8 mouse cellular contexts compared by ENCODE assay signal in the genomic region with DNA sequence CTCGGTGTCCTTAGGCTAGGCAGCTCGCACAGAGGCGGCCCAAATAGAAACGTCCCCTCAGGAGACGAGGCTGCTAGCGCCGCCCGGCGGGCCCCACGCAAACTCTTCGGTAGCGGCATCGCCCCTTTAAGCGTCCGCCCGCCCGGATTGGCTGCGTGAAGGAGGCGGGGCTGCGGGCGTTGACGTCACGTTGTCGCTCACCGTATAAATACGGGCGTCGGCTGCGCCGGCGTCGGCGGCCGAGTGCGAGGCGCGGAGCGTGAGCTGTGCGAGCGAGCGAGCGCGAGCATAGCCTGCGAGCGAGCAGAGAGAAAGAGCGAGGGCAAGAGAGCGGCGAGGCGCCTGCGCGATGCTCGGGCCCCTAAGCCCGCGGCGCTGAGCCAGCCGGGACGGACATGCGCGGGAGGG. TPM values are rescaled to one million over a fixed set of nuclear protein-coding genes. Genes with fewer than 3 reads are reported as not detected.
DNase-seq lines count a peak whose midpoint lies in the region; ATAC-seq and TF ChIP-seq lines count a peak whose summit lies in the region.

No protein-coding gene starts in this region.

- H3K4me1 ChIP-seq in cerebellum, adult 2 months (ENCODE audit: control insufficient read depth, insufficient read depth, low read length), result no peaks in the 10 kb centered on the region; the same call in 1 of the 2 replicates
- peaks cover 2% of the 10 kb centered on the region; the same call in 1 of the 2 replicates for H3K4me1 ChIP-seq in hindbrain, embryonic 11.5 days (replicated peaks; ENCODE audit: control insufficient read depth, insufficient read depth, low read length)
- peaks cover 34% of the 10 kb centered on the region for H3K4me1 ChIP-seq in lung, embryonic 16.5 days (replicated peaks; ENCODE audit: control insufficient read depth, insufficient read depth, low read length)

- DNase-seq in MN1 (ENCODE audit: low spot score), result peak; percentile 97
- peak; percentile 95 to 97 for DNase-seq in cerebellum, adult 2 months
- peak; percentile 85 to 96 for DNase-seq in frontal cortex, adult 2 months (ENCODE audit: extremely low spot score in 1 of 2, low spot score in 1 of 2)
- peak; percentile 99 for DNase-seq in hindbrain, embryonic 11.5 days (ENCODE audit: low spot score)
- peak; percentile 93 for DNase-seq in layer of hippocampus, adult 9-11 months
- DNase-seq in ovary, postnatal 10 days (ENCODE audit: low spot score), result peak; percentile 96
- DNase-seq in thymus, postnatal 0 days (ENCODE audit: low spot score), result peak; percentile 97

- peak overlapping the region; percentile 86 for H3K9ac ChIP-seq in hindbrain, embryonic 11.5 days (ENCODE audit: low read depth, low read length)
- H3K9ac ChIP-seq in lung, embryonic 16.5 days (ENCODE audit: low read length), result peak overlapping the region; percentile 97

- no peaks in the 10 kb centered on the region for H3K36me3 ChIP-seq in hindbrain, embryonic 11.5 days (ENCODE audit: control insufficient read depth, insufficient read depth, low read length)
- H3K36me3 ChIP-seq in lung, embryonic 16.5 days (ENCODE audit: control insufficient read depth, insufficient read depth, low read length), result no peaks in the 10 kb centered on the region

- no peaks in the 10 kb centered on the region for H3K27me3 ChIP-seq in cerebellum, adult 2 months (ENCODE audit: control insufficient read depth, insufficient read depth, low read length)
- H3K27me3 ChIP-seq in hindbrain, embryonic 11.5 days (ENCODE audit: control insufficient read depth, insufficient read depth, low read length), result no peaks in the 10 kb centered on the region
- no peaks in the 10 kb centered on the region for H3K27me3 ChIP-seq in lung, embryonic 16.5 days (ENCODE audit: control insufficient read depth, insufficient read depth, low read depth, low read length)

- peak; percentile 30; the same call in 1 of the 2 replicates for TF ChIP-seq CTCF in cerebellum, adult 2 months (IDR thresholded peaks at IDR 0.05; ENCODE audit: borderline replicate concordance, insufficient read depth, low read depth, low read length)

- no peaks in the 10 kb centered on the region for H3K9me3 ChIP-seq in hindbrain, embryonic 11.5 days (ENCODE audit: control insufficient read depth, low read length)
- no peaks in the 10 kb centered on the region for H3K9me3 ChIP-seq in lung, embryonic 16.5 days (ENCODE audit: control insufficient read depth, low read length)

- H3K4me2 ChIP-seq in hindbrain, embryonic 11.5 days (replicated peaks; ENCODE audit: low read depth, low read length), result peak overlapping the region; percentile 64
- peak overlapping the region; percentile 67 for H3K4me2 ChIP-seq in lung, embryonic 16.5 days (ENCODE audit: low read depth, low read length)

- ATAC-seq in hindbrain, embryonic 11.5 days (ENCODE audit: low FRiP score), result peak; percentile 97
- peak; percentile 89 for ATAC-seq in lung, embryonic 16.5 days (ENCODE audit: low read depth)

- H3K27ac ChIP-seq in cerebellum, adult 2 months (ENCODE audit: insufficient read depth, low read length), result peak overlapping the region; percentile 52; the same call in 1 of the 2 replicates
- peak overlapping the region; percentile 99 for H3K27ac ChIP-seq in hindbrain, embryonic 11.5 days (ENCODE audit: low read depth, low read length)
- H3K27ac ChIP-seq in lung, embryonic 16.5 days (ENCODE audit: low read length), result peak overlapping the region; percentile 98

- peak; percentile 100 for TF ChIP-seq POLR2A in cerebellum, adult 2 months (IDR thresholded peaks at IDR 0.05; ENCODE audit: borderline replicate concordance, insufficient read depth, low read length)

- under 1% methylated on average over 59 of the region's 59 CpGs for WGBS in cerebellum, adult 2 months
- WGBS in hindbrain, embryonic 11.5 days, result under 1% methylated on average over 59 of the region's 59 CpGs
- whole genome bisulfite sequencing in lung, embryonic 16.5 days, result under 1% methylated on average over 54 of the region's 59 CpGs

- peak overlapping the region; percentile 74 for H3K4me3 ChIP-seq in cerebellum, adult 2 months (replicated peaks; ENCODE audit: insufficient read depth, low read depth, low read length)
- peak overlapping the region; percentile 78 for H3K4me3 ChIP-seq in hindbrain, embryonic 11.5 days (ENCODE audit: low read depth, low read length)
- H3K4me3 ChIP-seq in lung, embryonic 16.5 days (ENCODE audit: low read length), result peak overlapping the region; percentile 88

RNA-seq across cellular contexts. Expression of a gene that starts 1.1 kb away (rescaled TPM):
- 30.0 and 32.4 TPM in 2 replicates for polyA plus RNA-seq in cerebellum, adult 2 months (2012; rRNA removed)
- 21.6 and 22.3 TPM in 2 replicates for polyA plus RNA-seq in frontal cortex, adult 2 months (2012; rRNA removed)
- 34.0 and 36.7 TPM in 2 replicates for polyA plus RNA-seq in hindbrain, embryonic 11.5 days (2014; fragmentation: Nextera tagmentation; extraction: Ambion mirVana)
- 44.3 and 46.3 TPM in 2 replicates for polyA plus RNA-seq in lung, embryonic 16.5 days (2015; fragmentation: Nextera tagmentation; extraction: Ambion mirVana)
- polyA plus RNA-seq in thymus, postnatal 0 days (2015; fragmentation: Nextera tagmentation; extraction: Ambion mirVana), result 15.7 and 16.7 TPM in 2 replicates

RNA-seq across cellular contexts. Expression of a gene that starts 59.4 kb away (rescaled TPM):
- 362 and 384 TPM in 2 replicates for polyA plus RNA-seq in cerebellum, adult 2 months (2012; rRNA removed)
- 306 and 313 TPM in 2 replicates for polyA plus RNA-seq in frontal cortex, adult 2 months (2012; rRNA removed)
- polyA plus RNA-seq in hindbrain, embryonic 11.5 days (2014; fragmentation: Nextera tagmentation; extraction: Ambion mirVana), result 406 and 416 TPM in 2 replicates
- 403 and 411 TPM in 2 replicates for polyA plus RNA-seq in lung, embryonic 16.5 days (2015; fragmentation: Nextera tagmentation; extraction: Ambion mirVana)
- 509 and 526 TPM in 2 replicates for polyA plus RNA-seq in thymus, postnatal 0 days (2015; fragmentation: Nextera tagmentation; extraction: Ambion mirVana)

RNA-seq across cellular contexts. Expression of a gene that starts 59.5 kb away (rescaled TPM):
- 0.64 and 0.67 TPM in 2 replicates for polyA plus RNA-seq in cerebellum, adult 2 months (2012; rRNA removed)
- 1.3 and 2.6 TPM in 2 replicates for polyA plus RNA-seq in frontal cortex, adult 2 months (2012; rRNA removed)
- 0.21 TPM in 1 of 2 replicates, not detected in the other for polyA plus RNA-seq in hindbrain, embryonic 11.5 days (2014; fragmentation: Nextera tagmentation; extraction: Ambion mirVana)
- 0.45 and 0.49 TPM in 2 replicates for polyA plus RNA-seq in lung, embryonic 16.5 days (2015; fragmentation: Nextera tagmentation; extraction: Ambion mirVana)
- 8.5 and 9.6 TPM in 2 replicates for polyA plus RNA-seq in thymus, postnatal 0 days (2015; fragmentation: Nextera tagmentation; extraction: Ambion mirVana)

Comparison
In these comparisons a context has a peak if more than half of its experiments do, and no peak if none do; other contexts are left out.
1. Peak in every context shown above with its lines: DNase-seq, ATAC-seq, H3K4me3 ChIP-seq and H3K27ac ChIP-seq.